14 mouse cellular contexts compared by ENCODE assay signal in the genomic region with DNA sequence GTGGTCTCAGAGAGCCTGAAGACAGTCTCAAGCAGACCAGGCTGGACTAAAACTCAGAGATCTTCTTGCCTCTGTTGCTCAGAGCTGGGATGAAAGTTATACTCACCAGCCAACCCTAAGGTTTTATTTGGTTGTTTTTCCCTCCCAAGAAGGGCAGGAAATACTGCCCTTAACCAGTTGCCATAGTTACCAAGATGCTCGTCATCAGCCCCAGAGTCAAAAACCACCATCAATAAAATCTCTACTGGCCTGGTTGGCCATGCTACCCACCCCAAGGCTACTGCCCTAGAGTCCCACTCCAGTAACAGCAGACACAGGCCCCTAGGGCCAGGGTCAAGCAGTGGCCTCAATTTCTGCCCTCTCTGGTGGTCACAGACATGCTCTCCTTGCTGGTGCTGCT. TPM values are rescaled to one million over a fixed set of nuclear protein-coding genes. Genes with fewer than 3 reads are reported as not detected.
DNase-seq lines count a peak whose midpoint lies in the region; ATAC-seq and TF ChIP-seq lines count a peak whose summit lies in the region.
"Had no signal": no experiment of that assay in that cellular context is flagged by ENCODE, and none has a peak within 500 bp of the region (broad histone marks: within the 10 kb centered on the region; RNA-seq: fewer than 3 reads in every experiment).

No protein-coding gene starts in this region.

- no peak for TF ChIP-seq CTCF in gastrocnemius, adult 2 months (IDR thresholded peaks at IDR 0.05)
- no peak for TF ChIP-seq CTCF in bone marrow, adult 2 months (IDR thresholded peaks at IDR 0.05; ENCODE audit: control insufficient read depth, insufficient read depth, low read length)

- 27% methylated on average over 1 of the region's 1 CpGs for WGBS in bone marrow, adult 2 months

- intact Hi-C loops in gastrocnemius, adult 2 months (cut with DNase I): loop anchor here (5.0 kb wide), 1 partner anchor 50 kb away; no protein-coding TSS in a partner anchor

- peak overlapping the region; percentile 73 for H3K27ac ChIP-seq in gastrocnemius, adult 2 months
- H3K27ac ChIP-seq in bone marrow, adult 2 months (ENCODE audit: control insufficient read depth, insufficient read depth, low read depth, low read length, poor library complexity): peak overlapping the region; percentile 63
- H3K27ac ChIP-seq: hindbrain, postnatal 0 days had no signal

- DNase-seq in gastrocnemius, adult 2 months: no peak
- no peak for DNase-seq in gastrocnemius, postnatal 4 days (ENCODE audit: low spot score in 2 of 2)
- no peak for DNase-seq in urinary bladder, postnatal 36 days (ENCODE audit: low spot score in 2 of 2)
- DNase-seq in adrenal gland, postnatal 36 days: no peak
- DNase-seq: cerebellum, adult 2 months; embryo, embryonic 11 days; forebrain, postnatal 0 days; right cerebral cortex, postnatal 25 days had no signal

- no peak for ATAC-seq in megakaryocyte, adult 5-6 weeks (ENCODE audit: poor library complexity, severe bottlenecking)
- 0 out of 2 replicates have a peak, but pooled peaks have one; percentile 8 for ATAC-seq in monocyte, adult 5-6 weeks (replicated peaks; ENCODE audit: insufficient number of reproducible peaks, low FRiP score, low TSS enrichment, poor library complexity, severe bottlenecking)
- ATAC-seq: forebrain, postnatal 0 days; hindbrain, postnatal 0 days had no signal

- H3K9me3 ChIP-seq in megakaryocyte, embryonic 14.5 days: no peaks in the 10 kb centered on the region

- no peak for TF ChIP-seq POLR2A in bone marrow, adult 2 months (IDR thresholded peaks at IDR 0.05; ENCODE audit: borderline replicate concordance, control insufficient read depth, low read depth, low read length)

- H3K36me3 ChIP-seq in megakaryocyte, embryonic 14.5 days (replicated peaks; ENCODE audit: low read length): peaks cover 51% of the 10 kb centered on the region

- H3K4me1 ChIP-seq in megakaryocyte, embryonic 14.5 days: peaks cover 99% of the 10 kb centered on the region
- H3K4me1 ChIP-seq in bone marrow, adult 2 months (ENCODE audit: control insufficient read depth, insufficient read depth, low read length): peaks cover 31% of the 10 kb centered on the region

- H3K27me3 ChIP-seq in megakaryocyte, embryonic 14.5 days (replicated peaks): no peaks in the 10 kb centered on the region

- H3K4me3 ChIP-seq in gastrocnemius, adult 2 months: no peak overlapping the region
- H3K4me3 ChIP-seq in megakaryocyte, embryonic 14.5 days (replicated peaks): peak overlapping the region; percentile 91
- H3K4me3 ChIP-seq in bone marrow, adult 2 months (replicated peaks; ENCODE audit: control insufficient read depth, low read depth, low read length): no peak overlapping the region
- H3K4me3 ChIP-seq: erythroblast, embryonic 14.5 days had no signal

RNA-seq across cellular contexts. Expression of gene B3gnt2, which starts 8.3 kb away (rescaled TPM):
- total RNA-seq in gastrocnemius, adult 2 months (2021): 1 to 10 TPM; 1.6 to 2.1 TPM
- 1 to 10 TPM; 6.3 to 8.8 TPM for total RNA-seq in gastrocnemius, postnatal 4 days (2021)
- polyA plus RNA-seq in megakaryocyte, embryonic 14.5 days (2012; ENCODE audit: insufficient read depth, low replicate concordance): 6.1 TPM in 1 of 2 replicates, not detected in the other
- 8.3 and 13.0 TPM in 2 replicates for total RNA-seq in megakaryocyte, adult 5-6 weeks (2015)
- total RNA-seq in megakaryocyte, adult 5-6 weeks (2017): 20.8 and 28.9 TPM in 2 replicates
- 0.54 and 6.2 TPM in 2 replicates for polyA plus RNA-seq in bone marrow, adult 2 months (2011; ENCODE audit: insufficient read depth, insufficient read length, low replicate concordance, missing spikeins)
- 3.6 to 30.4 TPM (median 8.5 TPM) in 3 replicates for total RNA-seq in monocyte, adult 5-6 weeks (2017)
- total RNA-seq in adrenal gland, postnatal 36 days (2021): 10 to 100 TPM; 35.9 to 62.8 TPM
